Mouse (Mus musculus) gastrocnemius, postnatal 10 days (tissue): Measurements from ENCODE around the gene Gramd1b. TPM values are rescaled to one million over a fixed set of nuclear protein-coding genes. Genes with fewer than 3 reads are reported as not detected.

Source experiments
- DNase-seq: peaks from one replicate; pipeline ENCODE4 v3.0.0; 2021; ENCODE audit warnings: mixed read lengths
- total RNA-seq, 2 experiments: library from RNA; stranded (reverse); gene quantifications; 2 replicates each; pipeline ENCODE4 v1.2.3; 2021

Gramd1b gene
- total RNA-seq, 2 experiments from 2014 or later = 15.6 to 20.4 TPM

DNA sequence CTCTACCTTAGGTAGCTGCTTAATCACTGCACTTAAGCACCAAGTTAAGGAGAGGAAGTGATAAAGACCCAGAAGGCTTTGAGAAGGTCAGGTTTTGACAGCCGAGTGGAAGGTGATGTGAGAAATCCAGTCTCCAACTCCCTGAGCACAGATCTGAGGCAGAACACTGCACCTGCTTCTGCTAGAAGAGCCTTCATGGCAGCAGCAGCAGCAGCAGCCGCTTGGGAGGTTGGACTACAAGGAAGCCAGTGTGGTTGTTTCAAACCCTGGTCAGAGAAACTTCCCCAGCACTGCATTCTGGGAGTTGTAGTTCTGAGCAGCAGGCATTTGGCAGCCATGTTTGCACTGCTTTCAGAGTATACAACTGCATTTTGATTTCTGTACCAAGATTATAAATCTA, 134.1 kb downstream of the Gramd1b start:
- peak; percentile 33 for DNase-seq

DNA sequence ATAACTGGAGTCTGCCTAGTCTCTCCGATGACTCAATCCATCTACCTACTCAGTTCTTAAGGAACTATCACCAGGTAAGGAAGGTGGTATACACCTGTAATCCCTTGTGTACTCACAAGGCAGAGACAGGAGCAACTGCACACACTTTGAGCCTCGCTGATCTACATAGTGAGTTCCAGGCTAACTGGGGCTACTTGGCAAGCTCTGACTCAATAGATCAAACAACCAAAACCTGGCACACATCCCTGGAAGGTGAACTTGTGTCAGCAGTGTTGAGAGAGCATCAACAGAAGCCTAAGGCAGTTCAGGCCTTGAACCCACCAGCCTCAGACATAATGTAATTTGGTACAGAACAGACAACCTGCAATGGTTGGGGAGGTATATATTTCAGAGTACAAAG, 135.0 kb downstream of the Gramd1b start:
- DNase-seq = no peak

DNA sequence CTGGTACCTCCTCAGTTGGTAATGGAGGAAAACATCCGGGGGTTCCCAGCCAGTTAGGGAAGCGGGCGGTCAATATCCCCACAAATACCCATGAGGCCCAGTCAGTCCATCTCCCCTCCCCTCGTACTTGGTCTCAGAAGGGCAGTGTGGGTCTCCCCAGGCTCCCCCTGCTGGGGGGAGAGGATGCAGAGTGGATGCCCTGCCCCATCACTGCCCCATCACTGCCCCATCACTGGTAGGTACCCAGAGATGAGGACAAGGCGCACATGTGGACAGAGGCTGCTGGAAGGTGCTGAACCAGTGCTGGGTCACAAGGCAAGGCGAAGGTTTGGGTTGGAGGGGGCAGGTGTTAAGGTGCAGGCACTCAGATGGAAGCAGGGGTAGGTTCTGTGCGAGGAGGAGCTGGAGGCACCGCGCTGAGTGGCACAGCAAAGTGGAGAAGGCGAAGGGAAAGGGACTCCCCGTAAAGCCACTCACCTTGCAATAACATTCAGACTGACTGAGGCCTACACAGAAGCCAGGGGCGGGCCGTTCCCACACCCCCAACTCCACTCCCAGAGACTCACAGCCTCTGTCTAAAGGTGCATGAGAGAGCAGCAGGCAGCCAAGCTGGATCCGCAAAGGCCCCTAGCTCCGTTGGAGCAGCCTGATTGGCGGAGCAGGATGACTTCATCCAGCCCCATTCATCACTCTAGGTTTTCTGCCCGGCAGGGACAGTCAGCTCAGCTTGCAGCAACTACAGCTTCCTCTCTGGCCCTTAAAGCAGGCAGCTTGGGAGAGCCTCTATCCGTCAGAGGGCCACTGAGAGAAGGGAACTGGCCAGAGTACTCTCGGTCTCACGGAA, 139.1 kb downstream of the Gramd1b start:
- DNase-seq = no peak

DNA sequence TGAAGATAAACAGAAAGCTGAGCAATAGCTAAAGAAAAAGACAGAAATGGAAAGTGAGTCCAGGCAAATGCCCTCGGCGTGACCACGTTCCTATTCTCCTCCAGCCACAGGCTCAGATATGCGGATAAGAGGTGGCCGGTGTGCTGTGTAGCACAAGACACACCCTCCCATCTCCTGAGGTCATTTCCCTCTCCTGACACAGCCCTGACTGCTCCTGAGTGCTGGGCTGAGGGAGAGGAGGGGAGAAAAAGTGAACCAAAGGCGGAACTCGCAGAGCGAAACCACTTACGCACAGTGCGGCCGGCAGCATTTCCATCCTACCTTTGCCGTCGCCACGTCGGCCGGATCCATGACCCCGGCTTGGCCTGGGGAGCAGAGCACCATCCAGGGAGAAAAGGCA, 139.8 kb downstream of the Gramd1b start:
- no peak for DNase-seq

DNA sequence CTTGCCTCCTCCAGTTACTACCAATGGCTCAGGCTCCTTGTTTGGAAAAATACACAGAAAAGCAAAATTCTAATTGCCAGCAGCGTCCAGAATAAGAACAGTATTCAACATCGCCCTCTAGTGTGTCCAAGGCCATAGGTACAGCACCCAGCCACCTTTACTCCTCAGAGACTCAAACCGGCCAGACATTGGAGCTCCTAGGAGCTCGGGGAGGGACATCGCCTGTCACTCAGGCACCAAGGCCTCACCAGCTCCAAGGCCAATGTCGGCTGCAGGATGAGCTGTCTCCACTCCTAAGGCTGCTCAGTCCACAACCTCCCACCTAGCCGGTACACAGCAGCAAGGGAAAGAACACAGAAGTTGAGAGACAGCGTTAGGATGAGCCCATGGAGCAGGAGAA, 140.3 kb downstream of the Gramd1b start:
- no peak for DNase-seq

DNA sequence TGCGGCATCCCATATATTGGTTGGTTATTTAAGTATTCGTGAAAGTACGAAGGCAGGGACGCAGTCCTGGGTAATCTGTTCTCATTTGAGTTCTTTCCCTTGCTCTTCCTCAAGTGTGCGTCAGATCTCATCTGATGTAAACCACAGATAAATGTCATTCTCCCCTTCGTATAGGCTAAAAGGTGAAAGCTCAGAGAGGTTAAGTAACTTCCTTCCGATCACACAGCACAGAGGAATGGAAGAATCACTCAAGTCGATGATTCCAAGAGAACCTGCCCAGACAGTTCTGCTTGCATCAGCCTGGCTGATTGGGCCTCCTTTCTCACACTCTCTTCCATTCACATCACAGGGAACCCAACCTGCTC, 140.8 kb downstream of the Gramd1b start:
- DNase-seq = no peak

DNA sequence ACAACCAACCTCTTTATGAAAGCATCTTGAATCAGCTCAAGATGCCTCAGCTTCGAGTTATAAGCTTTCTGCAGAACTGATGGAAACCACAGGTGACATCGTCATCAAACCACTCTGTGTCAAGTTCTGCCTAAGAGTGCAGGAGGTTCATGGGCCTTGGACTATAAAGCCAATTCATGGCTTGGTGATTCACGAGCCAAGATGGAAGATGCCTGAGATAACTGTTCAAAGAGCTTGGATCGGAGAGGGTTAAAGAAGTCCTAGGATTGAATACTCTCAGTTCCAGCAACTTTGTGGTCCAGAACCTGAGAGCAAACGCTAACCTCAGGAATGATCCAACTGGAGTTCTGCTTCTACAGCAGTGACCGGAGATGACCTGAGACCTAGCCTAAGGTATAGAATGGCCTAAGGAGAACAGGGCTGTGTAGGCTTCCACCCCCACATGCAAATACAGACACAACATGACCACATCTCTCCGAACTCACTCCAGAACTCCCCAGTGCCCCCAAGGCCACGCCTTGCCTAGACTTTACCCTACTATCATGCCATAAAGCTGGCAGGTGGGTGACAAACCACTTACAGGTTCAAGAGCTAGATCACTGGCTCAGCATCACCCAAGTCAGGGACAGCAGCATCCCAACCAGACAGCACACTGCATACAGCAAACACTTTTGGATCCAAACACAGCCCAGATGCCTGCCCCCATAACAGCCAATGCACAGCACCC, 141.4 kb downstream of the Gramd1b start:
- no peak for DNase-seq

DNA sequence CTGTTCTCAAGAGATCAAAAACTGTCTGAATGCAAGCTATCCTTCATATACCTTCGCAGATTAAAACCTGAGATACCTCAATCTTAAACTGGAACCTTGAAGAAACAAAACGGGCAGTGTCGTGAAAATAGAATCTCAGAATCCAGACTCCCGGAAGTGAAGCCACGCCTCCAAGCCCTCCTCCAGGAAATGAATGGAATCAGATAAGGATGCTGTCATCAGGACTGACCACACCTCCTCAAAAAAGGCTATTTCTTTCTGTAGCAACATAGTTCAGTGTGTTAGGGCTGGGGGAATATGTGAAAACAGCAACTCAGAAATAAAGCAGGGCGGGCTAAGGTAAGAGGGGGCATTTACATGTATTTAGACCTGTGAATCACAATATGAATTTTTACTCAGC, 142.0 kb downstream of the Gramd1b start:
- no peak for DNase-seq

DNA sequence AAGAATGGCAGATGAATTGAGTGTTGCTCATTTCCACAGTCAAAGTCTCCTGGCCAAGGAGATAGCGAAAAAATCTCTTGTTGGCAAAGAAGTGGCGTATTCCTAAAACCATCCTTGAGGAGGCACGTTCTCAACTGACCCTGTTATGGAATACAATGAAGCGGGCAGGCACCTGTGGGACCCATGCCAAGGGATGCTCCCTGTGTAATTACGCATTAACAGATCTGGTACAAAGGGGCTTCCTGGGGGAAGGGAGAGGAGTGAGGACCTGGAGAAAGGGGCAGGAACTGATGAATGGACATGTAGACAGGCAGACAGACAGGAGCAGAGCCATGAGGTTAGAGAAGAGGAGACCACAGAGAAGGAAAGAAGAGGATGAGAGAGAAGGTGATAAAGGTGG, 146.4 kb downstream of the Gramd1b start:
- no peak for DNase-seq

DNA sequence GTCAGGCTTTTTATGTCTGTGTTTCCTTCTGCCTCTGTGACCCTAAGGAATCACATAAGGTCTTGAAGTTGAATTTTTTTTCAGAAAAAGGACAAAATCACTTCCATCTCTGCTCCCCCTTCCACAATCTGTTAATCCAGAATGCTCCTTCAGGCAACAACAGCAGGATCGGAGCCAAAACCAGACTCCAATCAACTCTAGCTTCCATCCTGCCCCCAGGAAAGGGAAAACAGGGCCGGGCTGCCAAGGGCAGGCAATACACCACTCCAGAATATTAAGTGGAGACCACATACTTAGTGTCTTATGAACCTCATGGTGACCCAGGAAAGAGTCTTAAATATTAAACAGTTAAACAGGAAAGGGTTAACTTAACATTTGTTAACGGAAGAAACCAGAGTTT, 148.7 kb downstream of the Gramd1b start:
- DNase-seq = no peak

DNA sequence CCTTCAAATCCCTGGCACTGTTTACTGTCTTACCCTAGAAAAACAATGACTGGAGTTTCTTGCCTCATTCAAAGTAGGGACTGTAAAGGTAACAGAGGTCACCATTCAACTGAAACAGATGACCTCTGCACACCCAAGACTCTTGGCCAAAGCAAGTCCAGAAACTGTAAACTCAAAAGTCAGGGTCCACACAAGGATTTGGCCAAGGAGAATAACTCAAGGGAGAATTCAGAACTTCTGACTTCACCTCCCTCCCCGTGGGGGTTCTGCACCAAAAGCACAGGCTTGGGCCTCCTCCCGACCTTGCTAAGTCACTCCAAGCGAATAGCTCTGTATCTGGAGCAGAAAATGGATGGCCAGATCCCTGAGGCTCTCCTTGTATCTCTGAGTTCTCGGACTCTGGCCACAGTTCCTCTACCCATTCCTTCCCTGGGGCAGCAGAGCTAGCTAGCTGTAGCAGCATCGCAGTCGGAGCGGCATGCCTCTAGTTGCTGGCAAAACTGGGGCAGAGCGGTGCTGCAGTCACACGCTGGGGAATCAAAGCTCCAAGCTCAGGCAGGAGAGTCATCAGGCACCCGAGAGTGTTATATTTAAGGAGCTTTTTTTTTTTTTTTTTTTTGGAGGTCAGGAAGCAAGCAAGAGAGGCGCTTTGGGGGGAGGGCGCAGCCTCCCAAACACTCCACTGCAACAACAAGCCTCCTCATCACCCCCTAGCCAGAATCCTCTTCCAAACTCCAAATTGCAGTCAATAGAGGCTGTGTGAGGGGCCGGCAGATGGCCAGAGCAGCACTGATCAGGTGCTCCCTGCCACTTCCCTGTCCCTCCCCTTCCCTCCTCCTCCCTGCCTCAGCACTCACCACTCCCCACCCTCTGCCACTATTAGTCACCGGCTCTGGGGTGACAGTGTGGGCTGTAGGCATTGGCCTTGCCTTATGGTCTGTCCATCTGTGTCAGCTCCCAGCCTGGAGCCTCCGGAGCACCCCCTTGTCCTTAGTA, 149.5 kb downstream of the Gramd1b start:
- no peak for DNase-seq

DNA sequence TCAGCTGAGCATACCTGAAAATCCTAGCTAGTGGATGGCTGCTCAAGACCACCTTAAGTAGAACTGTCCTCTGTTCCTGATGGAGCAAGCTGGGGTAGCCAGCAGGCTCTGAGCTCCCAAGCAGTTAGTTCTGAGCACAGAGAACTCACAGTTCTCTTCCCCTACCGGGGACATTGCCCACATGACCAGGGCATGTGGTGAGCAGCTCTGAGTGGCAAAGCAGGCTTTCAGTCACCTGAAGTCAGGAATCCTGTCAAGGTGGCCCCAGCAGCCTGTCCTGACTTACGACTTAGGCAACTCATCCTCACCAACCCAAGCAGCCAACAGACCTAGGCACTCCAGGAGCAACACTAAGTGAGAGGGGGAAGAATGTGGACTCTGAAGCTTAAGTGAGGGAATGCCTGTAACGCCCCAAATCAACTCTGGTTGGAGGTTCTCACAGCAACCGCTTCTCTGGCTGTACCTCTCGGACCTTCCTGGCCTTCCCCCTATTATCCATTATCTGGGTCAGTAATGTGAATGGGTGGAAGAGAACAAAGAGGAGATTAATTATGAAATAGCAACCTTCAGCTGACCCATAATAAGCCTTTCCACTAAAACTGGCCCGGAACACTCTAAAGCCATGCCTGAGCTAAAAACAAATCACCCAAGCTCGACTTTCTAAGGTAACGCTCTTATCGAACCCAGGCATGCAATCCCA, 154.3 kb downstream of the Gramd1b start:
- DNase-seq = no peak

DNA sequence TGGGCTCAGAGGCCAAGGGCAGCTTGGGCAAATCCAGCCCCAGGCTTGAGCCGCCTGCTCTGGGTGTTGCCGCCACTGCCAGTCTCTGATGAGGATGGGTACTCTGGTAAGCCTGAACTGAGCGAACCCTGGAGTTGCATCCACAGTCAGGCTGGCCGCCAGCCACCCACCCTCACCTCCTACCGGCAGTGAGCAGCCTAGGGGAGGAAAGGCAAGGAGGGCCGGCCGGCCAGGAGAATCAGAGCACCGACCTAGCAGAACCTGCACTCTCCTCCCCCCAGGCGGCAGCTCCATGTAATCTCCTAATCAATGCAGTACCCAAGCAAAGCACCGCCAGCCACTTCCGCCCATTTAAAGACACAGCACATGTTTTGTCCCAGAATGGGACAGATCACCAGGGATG, 155.0 kb downstream of the Gramd1b start:
- no peak for DNase-seq

DNA sequence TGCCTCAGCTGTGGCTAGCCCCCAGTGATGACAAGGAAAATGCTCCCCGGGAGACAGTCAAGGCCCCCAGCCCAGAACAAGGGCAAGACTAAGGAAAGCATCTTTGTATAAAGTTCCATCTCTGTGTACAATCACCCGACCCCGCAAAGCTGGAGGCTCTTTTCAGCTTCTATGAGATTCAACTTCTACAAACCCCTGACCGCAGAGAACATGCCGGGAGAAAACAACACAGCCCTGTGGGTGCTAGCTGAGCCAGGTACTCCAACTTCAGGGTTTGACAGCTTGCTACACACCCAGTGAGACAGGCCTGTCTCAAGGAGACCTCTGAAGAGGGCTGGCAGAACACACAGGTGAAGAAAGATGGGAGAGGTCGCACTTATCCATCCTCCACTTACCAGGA, 155.7 kb downstream of the Gramd1b start:
- no peak for DNase-seq

DNA sequence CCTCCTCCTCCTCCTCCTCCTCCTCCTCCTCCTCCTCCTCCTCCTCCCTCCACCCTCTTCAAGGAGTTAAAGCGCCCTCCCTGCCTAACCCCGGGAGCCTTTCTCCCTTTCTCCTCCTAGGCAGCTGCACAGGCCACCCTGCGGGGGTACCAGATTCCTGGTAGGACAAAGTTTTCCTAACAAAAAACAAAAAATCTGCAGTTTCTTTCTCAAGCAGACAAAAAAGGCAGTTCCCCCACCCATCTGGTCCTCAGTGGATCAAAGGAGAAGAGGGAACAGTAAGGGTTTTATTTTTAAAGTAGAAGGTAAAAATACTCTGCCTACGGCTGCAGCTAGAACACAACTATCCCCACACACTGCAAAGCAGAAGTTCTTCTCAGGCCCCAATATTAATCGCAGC, 156.2 kb downstream of the Gramd1b start:
- DNase-seq = no peak

DNA sequence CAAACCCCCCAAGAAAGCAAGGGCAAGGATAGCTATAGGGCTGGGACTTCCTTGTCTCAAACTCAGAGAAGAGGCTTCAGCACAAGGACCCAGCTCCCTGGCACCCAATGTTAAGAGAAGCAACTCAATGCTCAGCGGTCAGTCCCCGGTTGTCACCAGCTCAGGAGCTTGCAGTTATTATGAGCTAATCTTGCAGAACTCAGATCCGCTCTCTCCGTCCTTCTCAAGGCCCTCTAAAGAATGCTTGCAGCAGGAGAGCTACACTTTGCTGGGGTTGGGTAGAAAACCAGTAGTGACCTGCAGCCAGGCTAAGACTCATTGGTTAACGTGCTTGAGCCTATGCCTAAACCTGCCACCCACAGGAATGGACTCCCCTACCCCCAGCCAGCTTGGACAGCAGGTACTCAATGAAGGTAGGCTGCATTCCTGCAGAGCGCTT, 156.6 kb downstream of the Gramd1b start:
- DNase-seq = no peak

DNA sequence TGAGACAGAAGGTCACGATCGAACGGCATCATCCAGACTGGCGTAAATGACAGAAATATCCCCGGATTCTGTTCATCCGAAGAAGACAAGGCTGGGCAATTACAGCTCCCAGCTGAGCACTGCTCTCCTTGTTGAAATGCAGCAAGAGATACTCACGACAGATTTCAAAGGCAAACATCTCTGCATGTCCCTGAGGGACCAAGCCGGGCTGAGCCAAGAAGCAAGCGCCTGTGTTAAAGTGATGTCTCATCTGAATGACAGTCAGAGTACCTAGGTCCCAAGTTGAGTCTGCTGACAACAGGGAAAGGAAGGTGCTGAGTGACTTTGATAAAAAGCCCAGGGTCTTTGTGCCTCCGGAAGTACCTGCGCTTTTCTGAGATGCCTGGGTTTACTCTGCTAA, 157.1 kb downstream of the Gramd1b start:
- no peak for DNase-seq

DNA sequence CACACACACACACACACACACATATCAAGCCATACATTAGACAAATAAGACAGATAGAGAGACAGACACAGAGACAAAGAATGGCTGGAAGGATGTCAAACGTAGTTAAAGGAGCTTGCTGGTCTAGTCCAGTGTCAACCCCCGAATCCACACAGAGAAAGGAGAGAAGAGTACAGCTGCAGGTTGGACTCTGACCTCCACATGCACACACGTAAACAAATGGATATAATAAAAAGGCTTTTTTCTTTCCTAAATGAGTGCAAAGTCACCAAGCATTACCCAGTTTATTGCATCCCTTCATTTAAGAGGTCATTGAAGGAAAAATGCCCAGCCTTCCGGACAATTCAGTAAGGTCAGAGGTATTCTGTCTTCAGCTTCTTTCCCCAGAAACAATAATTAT, 161.0 kb downstream of the Gramd1b start:
- DNase-seq = no peak

DNA sequence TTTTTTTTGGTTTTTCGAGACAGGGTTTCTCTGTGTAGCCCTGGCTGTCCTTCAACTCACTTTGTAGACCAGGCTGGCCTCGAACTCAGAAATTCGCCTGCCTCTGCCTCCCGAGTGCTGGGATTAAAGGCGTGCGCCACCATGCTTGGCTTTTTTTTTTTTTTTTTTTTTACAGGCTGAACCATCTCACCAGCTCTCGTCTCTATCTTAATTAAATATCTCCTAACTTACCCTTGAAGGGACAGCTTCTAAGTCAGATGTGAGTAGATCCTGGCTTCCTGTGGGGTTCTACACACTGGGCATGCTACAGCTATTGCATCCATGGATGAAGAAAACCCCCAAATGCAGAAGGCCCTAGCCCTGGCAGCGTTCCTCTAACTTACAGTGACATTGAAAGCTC, 164.4 kb downstream of the Gramd1b start:
- no peak for DNase-seq

DNA sequence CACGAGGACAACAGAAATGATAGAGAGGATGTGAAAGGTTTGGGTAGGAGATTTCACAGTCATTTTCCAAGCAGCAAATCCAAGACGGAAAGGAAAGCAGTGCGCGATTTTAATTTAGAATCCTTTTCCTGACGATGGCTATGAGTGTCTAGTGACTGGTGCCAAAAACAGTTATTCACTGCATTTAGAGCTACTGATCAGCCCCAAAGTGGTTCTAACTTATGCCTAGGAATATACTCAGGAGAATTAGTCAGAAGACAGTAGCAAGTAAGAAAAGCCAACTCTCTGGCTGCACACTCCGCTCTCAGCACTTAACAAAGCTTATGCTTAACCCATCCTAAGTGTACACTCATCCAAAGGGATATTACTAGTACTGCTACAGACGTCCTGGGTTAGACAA, 166.9 kb downstream of the Gramd1b start:
- DNase-seq = no peak

DNA sequence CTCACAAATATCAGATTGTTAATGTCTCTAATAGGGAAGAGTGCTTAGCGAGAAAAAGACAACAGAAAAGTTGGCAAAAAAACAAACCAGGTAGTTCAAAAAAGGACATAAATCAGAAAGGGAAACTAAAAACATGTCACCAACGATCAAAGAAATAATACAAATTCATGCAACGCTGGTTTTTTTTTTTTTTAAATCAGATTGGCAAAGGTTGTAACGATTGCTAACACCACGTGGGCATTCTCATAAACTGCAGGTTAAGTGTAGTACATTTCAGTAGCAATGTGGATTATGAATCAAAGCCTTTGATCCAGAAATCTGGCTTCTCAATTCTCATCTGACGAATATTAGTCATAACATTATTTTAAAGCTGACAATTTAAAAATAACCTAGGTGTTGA, 169.2 kb downstream of the Gramd1b start:
- no peak for DNase-seq

DNA sequence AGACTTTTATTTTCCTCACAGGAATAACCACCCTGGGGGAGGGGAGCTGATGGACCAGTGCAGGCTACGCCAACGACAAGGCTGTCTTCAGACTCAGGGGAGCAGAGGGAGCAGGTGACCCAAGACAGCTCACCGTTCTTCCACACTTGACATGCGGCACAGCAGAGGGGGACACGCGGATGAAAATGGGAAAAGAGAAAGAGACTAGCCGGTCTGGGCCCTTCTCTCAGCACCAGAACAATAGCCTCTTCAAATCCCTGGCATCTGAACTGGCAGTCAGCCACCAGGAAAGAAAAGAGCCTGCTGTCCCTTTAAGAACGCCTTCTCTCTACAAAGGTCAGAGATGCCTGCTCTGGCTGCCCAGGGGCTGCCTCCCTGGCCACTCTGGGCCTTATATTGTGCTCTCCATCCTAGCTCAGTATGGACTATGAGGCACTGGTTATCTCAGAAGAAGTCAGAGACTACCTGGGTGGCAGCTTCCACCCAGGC, 172.7 kb downstream of the Gramd1b start:
- no peak for DNase-seq
